ENCODE assay signal across 8 mouse cellular contexts in genomic region chr8:126587836-126588503, GRCm38 (mm10). TPM values are rescaled to one million over a fixed set of nuclear protein-coding genes. Genes with fewer than 3 reads are reported as not detected.
DNase-seq lines count a peak whose midpoint lies in the region; ATAC-seq and TF ChIP-seq lines count a peak whose summit lies in the region.

No protein-coding gene starts in this region.

- WGBS in lung, adult 2 months, result 13% methylated on average over 10 of the region's 10 CpGs
- WGBS in embryonic facial prominence, embryonic 13.5 days, result 67% methylated on average over 10 of the region's 10 CpGs
- WGBS in hindbrain, embryonic 13.5 days, result 75% methylated on average over 10 of the region's 10 CpGs
- WGBS in liver, embryonic 16.5 days (ENCODE audit: insufficient replicate concordance), result 22% methylated on average over 10 of the region's 10 CpGs

- no peak overlapping the region for H3K27ac ChIP-seq in embryonic facial prominence, embryonic 13.5 days
- H3K27ac ChIP-seq in hindbrain, embryonic 13.5 days, result no peak overlapping the region
- H3K27ac ChIP-seq in liver, embryonic 16.5 days (ENCODE audit: low read length), result peak overlapping the region; percentile 75

- H3K36me3 ChIP-seq in embryonic facial prominence, embryonic 13.5 days, result peaks cover 45% of the 10 kb centered on the region
- peaks cover 18% of the 10 kb centered on the region for H3K36me3 ChIP-seq in hindbrain, embryonic 13.5 days
- peaks cover 6% of the 10 kb centered on the region for H3K36me3 ChIP-seq in liver, embryonic 16.5 days (ENCODE audit: control insufficient read depth, insufficient read depth)

- H3K9me3 ChIP-seq in embryonic facial prominence, embryonic 13.5 days, result no peaks in the 10 kb centered on the region
- H3K9me3 ChIP-seq in hindbrain, embryonic 13.5 days, result no peaks in the 10 kb centered on the region
- H3K9me3 ChIP-seq in liver, embryonic 16.5 days (replicated peaks; ENCODE audit: control insufficient read depth, low read length), result no peaks in the 10 kb centered on the region

- no peak for DNase-seq in lung, adult 2 months
- DNase-seq in lung, postnatal 4 days, result no peak
- no peak for DNase-seq in natural killer cell, adult 2 months (ENCODE audit: low spot score in 2 of 2)
- DNase-seq in frontal cortex, postnatal 10 days (ENCODE audit: low spot score in 2 of 2), result no peak

- peak overlapping the region; percentile 64 for H3K9ac ChIP-seq in embryonic facial prominence, embryonic 13.5 days
- peak overlapping the region; percentile 57 for H3K9ac ChIP-seq in hindbrain, embryonic 13.5 days
- H3K9ac ChIP-seq in liver, embryonic 16.5 days (ENCODE audit: low read depth, low read length), result peak overlapping the region; percentile 76

- TF ChIP-seq CTCF in lung, adult 2 months (IDR thresholded peaks at IDR 0.05; ENCODE audit: insufficient read depth, low read length), result no peak

- peaks cover 30% of the 10 kb centered on the region for H3K4me1 ChIP-seq in lung, adult 2 months (ENCODE audit: control insufficient read depth, insufficient read depth, low read length)
- peaks cover 67% of the 10 kb centered on the region for H3K4me1 ChIP-seq in embryonic facial prominence, embryonic 13.5 days
- peaks cover 82% of the 10 kb centered on the region for H3K4me1 ChIP-seq in hindbrain, embryonic 13.5 days (replicated peaks)
- H3K4me1 ChIP-seq in liver, embryonic 16.5 days (ENCODE audit: control insufficient read depth, low read depth, low read length), result peaks cover 53% of the 10 kb centered on the region

- TF ChIP-seq POLR2A in lung, adult 2 months (IDR thresholded peaks at IDR 0.05; ENCODE audit: borderline replicate concordance, extremely low read depth, low read depth, low read length), result peak; percentile 20; the same call in 1 of the 2 replicates

- H3K27me3 ChIP-seq in embryonic facial prominence, embryonic 13.5 days, result no peaks in the 10 kb centered on the region
- no peaks in the 10 kb centered on the region for H3K27me3 ChIP-seq in hindbrain, embryonic 13.5 days
- no peaks in the 10 kb centered on the region for H3K27me3 ChIP-seq in liver, embryonic 16.5 days (ENCODE audit: control insufficient read depth, insufficient read depth, low read depth, low read length)

- no peak for ATAC-seq in embryonic facial prominence, embryonic 13.5 days (ENCODE audit: insufficient number of reproducible peaks, insufficient read depth, low FRiP score, low TSS enrichment, low read depth)
- no peak for ATAC-seq in hindbrain, embryonic 13.5 days (ENCODE audit: low FRiP score)
- no peak for ATAC-seq in liver, embryonic 16.5 days (ENCODE audit: low read depth)
- no peak for ATAC-seq in inflammation-experienced regulatory T-cells, adult 6 months

- peak overlapping the region; percentile 84 for H3K4me2 ChIP-seq in embryonic facial prominence, embryonic 13.5 days
- peak overlapping the region; percentile 100 for H3K4me2 ChIP-seq in hindbrain, embryonic 13.5 days
- H3K4me2 ChIP-seq in liver, embryonic 16.5 days (ENCODE audit: low read depth, low read length), result peak overlapping the region; percentile 88

- peak overlapping the region; percentile 47 for H3K4me3 ChIP-seq in lung, adult 2 months (replicated peaks; ENCODE audit: extremely low read depth, low read depth, low read length)
- H3K4me3 ChIP-seq in embryonic facial prominence, embryonic 13.5 days, result peak overlapping the region; percentile 100
- peak overlapping the region; percentile 100 for H3K4me3 ChIP-seq in hindbrain, embryonic 13.5 days
- H3K4me3 ChIP-seq in liver, embryonic 16.5 days (ENCODE audit: low read depth, low read length), result peak overlapping the region; percentile 94

RNA-seq across cellular contexts. Expression of gene Irf2bp2, which starts 5.8 kb away (rescaled TPM):
- polyA plus RNA-seq in lung, adult 2 months (2012; rRNA removed), result 81.2 and 127 TPM in 2 replicates
- polyA plus RNA-seq in embryonic facial prominence, embryonic 13.5 days (2015; fragmentation: Nextera tagmentation; extraction: Ambion mirVana), result 11.1 and 13.5 TPM in 2 replicates
- 9.0 TPM in 2 replicates for polyA plus RNA-seq in hindbrain, embryonic 13.5 days (2015; fragmentation: Nextera tagmentation; extraction: Ambion mirVana)
- polyA plus RNA-seq in liver, embryonic 16.5 days (2015; fragmentation: Nextera tagmentation; extraction: Ambion mirVana), result 3.3 TPM in 2 replicates
- 10 to 100 TPM; 16.7 to 25.3 (median 24.5) TPM for polyA plus RNA-seq in inflammation-experienced regulatory T-cells, adult 6 months (2017; shearing (Covaris generic))

Comparison
In these comparisons a context has a peak if more than half of its experiments do, and no peak if none do; other contexts are left out.
1. H3K4me3 ChIP-seq: peak in every context shown above with its lines; median percentile 100 in embryonic facial prominence, embryonic 13.5 days; 100 in hindbrain, embryonic 13.5 days; 94 in liver, embryonic 16.5 days; 47 in lung, adult 2 months.